Mouse (Mus musculus): Measurements from ENCODE around the gene Cfap46.

Gene Cfap46

GRCm38 (mm10) chr7:139581801-139582571 is 101.6 kb downstream of the Cfap46 start:
- in situ Hi-C loops (cut with MboI; ENCODE audit: unreplicated experiment in 2 of 2), result no loop called here

- in situ Hi-C loops (cut with MboI; ENCODE audit: unreplicated experiment in 2 of 2), result no loop called here
These were observed 102.5 kb downstream of the Cfap46 start for GRCm38 (mm10) chr7:139580851-139581775.

- in situ Hi-C loops (cut with MboI; ENCODE audit: unreplicated experiment in 2 of 2), result no loop called here
These were observed 104.2 kb downstream of the Cfap46 start for GRCm38 (mm10) chr7:139579261-139579905.

GRCm38 (mm10) chr7:139576064-139576686 is 107.4 kb downstream of the Cfap46 start:
- in situ Hi-C loops (cut with MboI; ENCODE audit: unreplicated experiment in 2 of 2), result no loop called here

- in situ Hi-C loops (cut with MboI; ENCODE audit: unreplicated experiment in 2 of 2), result no loop called here
These were observed 111.0 kb downstream of the Cfap46 start for GRCm38 (mm10) chr7:139572665-139573064.

- in situ Hi-C loops (cut with MboI; ENCODE audit: unreplicated experiment in 2 of 2), result no loop called here
These were observed 112.8 kb downstream of the Cfap46 start for GRCm38 (mm10) chr7:139570788-139571187.

GRCm38 (mm10) chr7:139566533-139566932 is 117.1 kb downstream of the Cfap46 start:
- in situ Hi-C loops (cut with MboI; ENCODE audit: unreplicated experiment in 2 of 2), result no loop called here

GRCm38 (mm10) chr7:139565998-139566397 is 117.6 kb downstream of the Cfap46 start:
- in situ Hi-C loops (cut with MboI; ENCODE audit: unreplicated experiment in 2 of 2), result no loop called here

- in situ Hi-C loops (cut with MboI; ENCODE audit: unreplicated experiment in 2 of 2), result no loop called here
These were observed 119.5 kb downstream of the Cfap46 start for GRCm38 (mm10) chr7:139564161-139564560.

GRCm38 (mm10) chr7:139563425-139563824 is 120.2 kb downstream of the Cfap46 start:
- in situ Hi-C loops (cut with MboI; ENCODE audit: unreplicated experiment in 2 of 2), result no loop called here

- in situ Hi-C loops (cut with MboI; ENCODE audit: unreplicated experiment in 2 of 2), result no loop called here
These were observed 124.0 kb downstream of the Cfap46 start for GRCm38 (mm10) chr7:139559659-139560058.

GRCm38 (mm10) chr7:139556746-139557526 is 126.7 kb downstream of the Cfap46 start:
- in situ Hi-C loops (cut with MboI; ENCODE audit: unreplicated experiment in 2 of 2), result no loop called here

- in situ Hi-C loops (cut with MboI; ENCODE audit: unreplicated experiment in 2 of 2), result no loop called here
These were observed 127.3 kb downstream of the Cfap46 start for GRCm38 (mm10) chr7:139556331-139556730.

- in situ Hi-C loops (cut with MboI; ENCODE audit: unreplicated experiment in 2 of 2), result no loop called here
These were observed 132.1 kb downstream of the Cfap46 start for GRCm38 (mm10) chr7:139551519-139551918.

All from v-Abl transformed pro-B cells (cell line).